Mouse (Mus musculus) heart, embryonic 15.5 days (tissue): ENCODE results near the gene Dhcr24. TPM values are rescaled to one million over a fixed set of nuclear protein-coding genes. Genes with fewer than 3 reads are reported as not detected.

Experiments used
- ATAC-seq: fragments of 200-750 bp; cut with Nextera tagmentation; replicated peaks from 2 replicates; pipeline ENCODE4 v1.8.0; 2017; ENCODE audit warnings: low read depth, moderate TSS enrichment; ENCODE audit not compliant: insufficient number of reproducible peaks, insufficient read depth, low FRiP score
- H3K27ac ChIP-seq: fragments of 300-500 bp; sonication (generic); 2 replicates; pipeline ENCODE4 v1.5.1; 2015; ENCODE audit warnings: mild to moderate bottlenecking, inconsistent platforms
- H3K27me3 ChIP-seq: fragments of 300-500 bp; sonication (generic); 2 replicates; pipeline ENCODE4 v1.6.1; 2015; ENCODE audit warnings: inconsistent platforms
- H3K36me3 ChIP-seq: fragments of 300-500 bp; sonication (generic); 2 replicates; pipeline ENCODE4 v1.6.1; 2015; ENCODE audit warnings: mild to moderate bottlenecking, inconsistent platforms
- H3K4me1 ChIP-seq: fragments of 300-500 bp; sonication (generic); replicated peaks from 2 replicates; pipeline ENCODE4 v1.6.1; 2015; ENCODE audit warnings: inconsistent platforms
- H3K4me2 ChIP-seq: fragments of 300-500 bp; sonication (generic); 2 replicates; pipeline ENCODE4 v1.6.1; 2015; ENCODE audit warnings: inconsistent platforms, mild to moderate bottlenecking, moderate library complexity
- H3K4me3 ChIP-seq: fragments of 300-500 bp; sonication (generic); 2 replicates; pipeline ENCODE4 v1.5.1; 2015; ENCODE audit warnings: mild to moderate bottlenecking, inconsistent platforms
- H3K9ac ChIP-seq: fragments of 300-500 bp; sonication (generic); 2 replicates; pipeline ENCODE4 v1.6.1; 2015; ENCODE audit warnings: mild to moderate bottlenecking, inconsistent platforms
- H3K9me3 ChIP-seq: fragments of 300-500 bp; sonication (generic); replicated peaks from 2 replicates; pipeline ENCODE4 v1.6.1; 2016; ENCODE audit warnings: inconsistent platforms
- WGBS: fragments of 180-500 bp; shearing (Covaris S2); methylation state at CpG from one replicate; pipeline ENCODE4 v1.1.7; 2015; ENCODE audit warnings: mixed read lengths; 5-methylcytosine and 5-hydroxymethylcytosine counted together
- polyA plus RNA-seq: library from polyadenylated mRNA; unstranded; fragments of >200 nt; fragmentation: Nextera tagmentation; extraction: Ambion mirVana; gene quantifications from 2 replicates; pipeline ENCODE4 v1.2.1, GENCODE M21; 2015

Gene Dhcr24
- 1.9 and 2.8 TPM in 2 replicates for polyA plus RNA-seq

GRCm38 (mm10) chr4:106560846-106561781 is at the start of gene Dhcr24:
TSS of gene Dhcr24 (plus strand) at chr4:106561038.
- peak; percentile 98 for ATAC-seq
- peak within 1 kb of the TSS; percentile 95 for H3K4me2 ChIP-seq
- H3K4me3 ChIP-seq = peak within 1 kb of the TSS; percentile 78
- H3K36me3 ChIP-seq = peaks cover 11% of the 10 kb centered on the region
- no peaks in the 10 kb centered on the region for H3K9me3 ChIP-seq
- peak within 1 kb of the TSS; percentile 68 for H3K9ac ChIP-seq
- H3K27ac ChIP-seq = peak within 1 kb of the TSS; percentile 68
- peaks cover 34% of the 10 kb centered on the region for H3K4me1 ChIP-seq
- WGBS = under 1% methylated on average over 89 of the region's 89 CpGs
- H3K27me3 ChIP-seq = no peaks in the 10 kb centered on the region

GRCm38 (mm10) chr4:106514606-106515005 is 46.2 kb upstream of the Dhcr24 start:
- 0 out of 2 replicates have a peak, but pooled peaks cover 4% of the 10 kb centered on the region for H3K27me3 ChIP-seq
- H3K9ac ChIP-seq = no peak overlapping the region
- no peak overlapping the region for H3K27ac ChIP-seq
- no peaks in the 10 kb centered on the region for H3K36me3 ChIP-seq
- H3K4me1 ChIP-seq = no peaks in the 10 kb centered on the region
- no peak overlapping the region for H3K4me2 ChIP-seq
- 70% methylated on average over 6 of the region's 6 CpGs for WGBS
- no peak overlapping the region for H3K4me3 ChIP-seq
- ATAC-seq = no peak
- H3K9me3 ChIP-seq = no peaks in the 10 kb centered on the region

GRCm38 (mm10) chr4:106522547-106522946 is 38.3 kb upstream of the Dhcr24 start:
- Histone ChIP-seq H3K4me1 (no peaks in the 10 kb centered on the region), H3K9me3 (no peaks in the 10 kb centered on the region), H3K36me3 (no peaks in the 10 kb centered on the region), H3K4me2 (no peak overlapping the region), H3K27me3 (no peaks in the 10 kb centered on the region), H3K9ac (no peak overlapping the region), H3K4me3 (no peak overlapping the region), H3K27ac (no peak overlapping the region)
- ATAC-seq = no peak
- 68% methylated on average over 3 of the region's 3 CpGs for WGBS

- Histone ChIP-seq H3K9me3 (no peaks in the 10 kb centered on the region), H3K4me3 (no peak overlapping the region), H3K36me3 (no peaks in the 10 kb centered on the region), H3K27ac (no peak overlapping the region), H3K4me2 (no peak overlapping the region), H3K27me3 (no peaks in the 10 kb centered on the region), H3K4me1 (no peaks in the 10 kb centered on the region; the same call in 1 of the 2 replicates), H3K9ac (no peak overlapping the region)
- ATAC-seq = no peak
- WGBS = 64% methylated on average over 2 of the region's 2 CpGs
These were observed 36.7 kb upstream of the Dhcr24 start for GRCm38 (mm10) chr4:106524131-106524530.

- no peak for ATAC-seq
- Histone ChIP-seq H3K4me3 (no peak overlapping the region), H3K9me3 (no peaks in the 10 kb centered on the region), H3K27ac (no peak overlapping the region), H3K4me1 (peaks cover 6% of the 10 kb centered on the region), H3K4me2 (no peak overlapping the region), H3K9ac (no peak overlapping the region), H3K36me3 (no peaks in the 10 kb centered on the region), H3K27me3 (no peaks in the 10 kb centered on the region)
- WGBS = 82% methylated on average over 2 of the region's 2 CpGs
These were observed 35.8 kb upstream of the Dhcr24 start for GRCm38 (mm10) chr4:106525001-106525400.

GRCm38 (mm10) chr4:106527856-106528547 is 32.8 kb upstream of the Dhcr24 start:
- no peaks in the 10 kb centered on the region for H3K36me3 ChIP-seq
- no peak overlapping the region for H3K9ac ChIP-seq
- ATAC-seq = no peak
- 68% methylated on average over 7 of the region's 7 CpGs for WGBS
- H3K27me3 ChIP-seq = no peaks in the 10 kb centered on the region
- H3K4me2 ChIP-seq = no peak overlapping the region
- H3K4me3 ChIP-seq = no peak overlapping the region
- H3K9me3 ChIP-seq = no peaks in the 10 kb centered on the region
- H3K4me1 ChIP-seq = peaks cover 6% of the 10 kb centered on the region
- no peak overlapping the region for H3K27ac ChIP-seq

GRCm38 (mm10) chr4:106529375-106530112 is 31.3 kb upstream of the Dhcr24 start:
- H3K4me1 ChIP-seq = peaks cover 6% of the 10 kb centered on the region
- no peaks in the 10 kb centered on the region for H3K27me3 ChIP-seq
- peak overlapping the region; percentile 64 for H3K4me2 ChIP-seq
- peak overlapping the region; percentile 52 for H3K9ac ChIP-seq
- H3K36me3 ChIP-seq = no peaks in the 10 kb centered on the region
- 15% methylated on average over 17 of the region's 17 CpGs for WGBS
- peak overlapping the region; percentile 28; the same call in 1 of the 2 replicates for H3K4me3 ChIP-seq
- H3K27ac ChIP-seq = no peak overlapping the region
- H3K9me3 ChIP-seq = no peaks in the 10 kb centered on the region
- peak; percentile 86 for ATAC-seq

- Histone ChIP-seq H3K27ac (no peak overlapping the region), H3K36me3 (no peaks in the 10 kb centered on the region), H3K4me1 (peaks cover 6% of the 10 kb centered on the region), H3K9me3 (no peaks in the 10 kb centered on the region), H3K9ac (no peak overlapping the region), H3K4me2 (no peak overlapping the region), H3K4me3 (no peak overlapping the region), H3K27me3 (no peaks in the 10 kb centered on the region)
- ATAC-seq = no peak
- WGBS = 64% methylated on average over 9 of the region's 9 CpGs
These were observed 30.7 kb upstream of the Dhcr24 start for GRCm38 (mm10) chr4:106530113-106530482.

- Histone ChIP-seq H3K27me3 (peaks cover 4% of the 10 kb centered on the region; the same call in 1 of the 2 replicates), H3K27ac (no peak overlapping the region), H3K4me3 (no peak overlapping the region), H3K9me3 (no peaks in the 10 kb centered on the region), H3K4me2 (no peak overlapping the region), H3K4me1 (peaks cover 6% of the 10 kb centered on the region), H3K9ac (no peak overlapping the region), H3K36me3 (no peaks in the 10 kb centered on the region)
- ATAC-seq = no peak
- WGBS = 41% methylated on average over 7 of the region's 7 CpGs
These were observed 27.3 kb upstream of the Dhcr24 start for GRCm38 (mm10) chr4:106533421-106534080.

GRCm38 (mm10) chr4:106534256-106534655 is 26.6 kb upstream of the Dhcr24 start:
- 36% methylated on average over 7 of the region's 7 CpGs for WGBS
- H3K4me2 ChIP-seq = no peak overlapping the region
- H3K36me3 ChIP-seq = no peaks in the 10 kb centered on the region
- H3K27ac ChIP-seq = no peak overlapping the region
- peaks cover 4% of the 10 kb centered on the region; the same call in 1 of the 2 replicates for H3K27me3 ChIP-seq
- ATAC-seq = no peak
- H3K4me1 ChIP-seq = peaks cover 5% of the 10 kb centered on the region
- no peak overlapping the region for H3K9ac ChIP-seq
- H3K9me3 ChIP-seq = no peaks in the 10 kb centered on the region
- no peak overlapping the region for H3K4me3 ChIP-seq
